Mouse (Mus musculus) right cerebral cortex, adult 18-20 months (tissue): ENCODE data around the gene Palld.

Source experiments
- DNase-seq: peaks from one replicate; pipeline ENCODE4 v3.0.0; 2022; ENCODE audit warnings: mixed read lengths

The Palld gene

GRCm38 (mm10) chr8:61579831-61580230 is 322.7 kb downstream of the Palld start:
- DNase-seq = no peak

- DNase-seq = no peak
Measured at GRCm38 (mm10) chr8:61578754-61579153, 323.7 kb downstream of the Palld start.

DNA sequence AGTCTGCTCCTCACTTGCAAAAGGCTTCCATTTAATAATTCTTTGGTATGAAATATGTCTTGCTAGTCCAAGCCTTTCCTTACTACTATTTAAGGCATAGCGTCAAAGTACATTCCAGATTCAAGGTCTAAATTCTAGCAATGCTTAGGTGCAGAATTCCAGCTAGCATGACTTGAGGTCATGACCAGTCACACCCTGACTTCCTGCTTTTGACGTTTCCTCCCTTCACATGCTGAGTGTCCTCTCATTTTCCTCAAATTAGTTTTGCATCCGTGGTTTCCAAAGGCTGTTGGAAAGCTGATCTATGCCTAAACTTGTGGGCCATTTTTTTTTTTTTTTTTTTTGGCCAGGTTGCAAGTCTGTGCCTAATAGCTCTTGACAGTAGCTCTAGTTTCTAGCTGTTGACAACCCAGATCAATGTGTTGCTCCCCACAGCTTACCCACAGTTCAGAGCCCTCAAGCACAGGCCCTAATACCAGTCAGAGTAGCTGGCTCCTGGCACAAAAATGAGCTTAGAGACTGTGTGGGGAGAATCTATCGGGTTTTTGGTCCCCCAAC is 327.3 kb downstream of the Palld start:
- no peak for DNase-seq

DNA sequence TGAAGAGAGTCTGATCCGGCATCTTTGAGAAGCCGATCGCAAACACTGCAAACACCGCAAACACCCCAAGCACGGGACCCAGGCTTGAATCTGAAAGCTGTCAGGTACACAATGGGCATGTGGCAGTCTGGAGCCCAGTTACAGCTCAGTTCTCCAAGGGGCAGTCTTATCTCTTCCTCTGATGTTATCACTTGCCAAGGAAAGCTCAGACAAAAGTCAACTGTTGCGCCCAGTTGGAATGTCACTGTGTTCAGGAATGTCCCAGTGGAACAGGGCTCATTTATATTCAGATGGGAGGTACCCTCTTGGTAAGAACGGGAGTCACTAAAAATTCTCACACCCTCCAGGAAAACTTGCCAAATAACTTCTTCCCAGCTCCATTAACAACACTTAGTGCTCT is 328.0 kb downstream of the Palld start:
- DNase-seq = no peak

- no peak for DNase-seq
Measured at GRCm38 (mm10) chr8:61573179-61573937, 329.1 kb downstream of the Palld start.

DNA sequence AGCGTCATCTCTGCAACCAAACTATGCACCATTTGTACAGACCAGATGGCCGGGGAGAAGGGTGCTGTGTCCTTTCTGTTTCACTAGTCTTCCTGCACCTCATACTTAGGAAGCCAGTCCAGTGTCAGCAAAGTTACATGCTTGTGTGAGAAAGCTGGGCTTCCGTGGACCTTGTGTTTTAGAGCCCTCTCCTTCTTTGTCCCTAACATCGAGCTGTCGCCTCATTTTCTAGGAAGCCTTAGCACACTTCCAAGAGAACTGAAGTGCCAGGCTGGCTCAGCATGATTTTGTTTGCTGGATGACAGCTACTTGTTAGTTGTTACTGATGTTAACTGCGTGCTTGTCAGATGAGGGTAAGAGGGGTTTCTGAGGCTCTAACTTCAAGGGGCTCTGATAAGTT is 329.8 kb downstream of the Palld start:
- no peak for DNase-seq

DNA sequence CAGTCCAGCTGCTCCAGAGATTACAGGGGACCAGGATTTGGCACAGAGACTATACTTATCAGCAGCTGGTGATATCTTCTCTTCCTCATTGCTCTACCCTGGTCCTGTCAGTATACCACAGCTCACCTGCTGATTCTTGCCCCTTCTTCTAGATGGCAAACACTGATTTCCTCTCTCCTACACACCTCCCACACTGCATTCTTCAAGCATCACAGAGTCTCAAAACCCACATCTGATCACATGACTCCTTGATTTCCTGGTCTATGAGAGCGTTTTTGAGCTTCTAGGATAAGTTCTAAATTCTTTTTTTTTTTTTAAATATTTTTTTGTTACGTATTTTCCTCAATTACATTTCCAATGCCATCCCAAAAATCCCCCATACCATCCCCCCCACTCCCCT is 331.9 kb downstream of the Palld start:
- DNase-seq = no peak

DNA sequence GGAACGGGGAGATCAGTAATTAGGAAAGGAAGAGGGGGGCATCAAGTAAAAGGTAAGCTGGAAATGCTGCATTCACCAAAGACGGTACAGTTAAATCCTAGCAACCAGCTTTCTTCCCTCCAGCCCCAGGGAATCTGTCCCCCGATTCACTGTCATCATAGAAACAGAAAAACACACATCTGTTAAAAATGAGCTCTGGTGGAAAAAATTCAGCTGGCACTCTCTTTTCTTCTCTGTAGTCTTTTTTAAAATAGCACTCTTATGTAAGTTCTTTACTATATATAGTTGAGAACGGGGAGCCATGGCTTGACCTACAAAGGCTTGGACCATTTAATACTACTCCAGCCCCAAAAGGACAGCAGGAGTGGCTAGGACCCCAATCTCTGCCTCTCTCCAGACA is 332.8 kb downstream of the Palld start:
- DNase-seq = peak; percentile 13

GRCm38 (mm10) chr8:61569211-61569610 is 333.3 kb downstream of the Palld start:
- no peak for DNase-seq

DNA sequence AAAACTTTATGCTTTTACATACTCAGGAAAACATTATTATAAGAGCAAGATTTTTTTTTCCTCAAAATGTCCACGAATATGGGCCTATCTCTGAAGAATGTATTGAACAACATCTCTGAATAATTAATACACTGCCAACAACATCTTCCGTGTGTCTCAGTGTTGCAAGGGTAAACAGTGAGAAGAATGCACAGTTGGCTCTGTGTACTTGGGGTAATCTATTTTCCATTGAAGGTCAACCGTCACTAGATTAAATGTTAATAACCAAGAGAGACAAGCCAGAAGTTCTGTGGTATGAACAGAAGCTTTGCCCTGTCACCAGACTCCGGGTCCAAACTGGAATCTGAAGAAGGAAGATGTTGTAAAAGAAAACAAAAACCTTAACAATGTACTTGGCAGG is 339.1 kb downstream of the Palld start:
- DNase-seq = no peak

DNA sequence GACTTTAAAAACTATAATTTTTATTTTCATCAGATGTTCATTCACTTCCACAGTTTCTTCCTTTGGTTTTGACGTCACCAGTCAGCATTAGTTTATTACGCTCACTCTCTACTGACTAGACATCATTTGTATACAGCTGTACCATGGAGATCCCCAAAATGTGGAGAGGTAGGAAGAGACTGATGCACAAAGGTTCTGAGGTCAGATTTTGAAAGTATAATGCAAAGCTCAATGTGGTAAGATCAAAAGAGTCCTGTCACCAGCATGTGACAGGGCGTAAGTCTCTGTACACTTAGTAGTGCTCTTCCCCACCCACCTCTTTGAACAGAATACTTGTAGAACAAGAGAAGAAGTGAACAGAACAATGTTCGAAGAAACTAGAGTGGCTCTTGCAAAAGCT is 339.9 kb downstream of the Palld start:
- no peak for DNase-seq

GRCm38 (mm10) chr8:61561220-61561619 is 341.3 kb downstream of the Palld start:
- no peak for DNase-seq

- DNase-seq = no peak
Measured at GRCm38 (mm10) chr8:61559979-61560378, 342.5 kb downstream of the Palld start.

- DNase-seq = no peak
Measured at GRCm38 (mm10) chr8:61559450-61559849, 343.0 kb downstream of the Palld start.

- no peak for DNase-seq
Measured at GRCm38 (mm10) chr8:61558051-61558846, 344.2 kb downstream of the Palld start.

DNA sequence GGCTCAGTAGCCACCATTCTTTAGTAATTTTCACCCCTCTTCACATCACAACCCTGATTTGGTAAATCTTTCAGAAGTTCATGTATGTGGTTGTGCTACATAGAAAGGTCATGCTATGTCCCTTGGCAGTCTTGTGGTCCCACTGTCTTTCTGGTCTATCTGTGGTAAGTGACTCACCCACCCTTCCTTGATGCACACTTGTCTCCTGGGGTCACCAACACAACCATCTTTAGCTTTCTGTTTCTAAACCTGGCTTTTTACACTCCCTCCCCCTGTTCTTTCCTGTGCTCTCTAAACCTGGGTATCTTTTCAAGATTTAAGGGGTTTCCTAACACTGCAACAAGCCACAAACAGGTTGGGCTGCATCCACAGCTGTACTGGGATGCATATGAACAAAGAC is 345.5 kb downstream of the Palld start:
- no peak for DNase-seq

GRCm38 (mm10) chr8:61556219-61556618 is 346.3 kb downstream of the Palld start:
- DNase-seq = no peak

DNA sequence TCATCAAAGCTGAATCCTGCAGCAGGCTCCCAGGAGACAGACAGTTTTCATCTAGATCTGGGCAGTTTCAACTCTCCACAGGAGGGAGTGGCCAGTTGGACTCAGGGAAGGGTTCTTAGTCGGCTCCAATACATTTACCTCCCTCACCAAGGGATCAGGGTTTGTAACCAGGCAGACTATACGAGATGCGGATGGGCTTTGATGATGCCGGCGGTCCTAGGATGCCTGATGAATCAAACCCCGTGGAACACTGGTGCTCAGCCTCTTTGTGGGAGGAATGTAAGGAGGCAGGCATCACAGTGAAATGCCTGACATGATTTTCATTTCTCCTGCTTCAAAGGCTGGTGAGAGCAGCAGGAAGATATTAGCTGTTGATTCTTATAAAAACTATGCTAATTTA is 347.1 kb downstream of the Palld start:
- DNase-seq = no peak

DNA sequence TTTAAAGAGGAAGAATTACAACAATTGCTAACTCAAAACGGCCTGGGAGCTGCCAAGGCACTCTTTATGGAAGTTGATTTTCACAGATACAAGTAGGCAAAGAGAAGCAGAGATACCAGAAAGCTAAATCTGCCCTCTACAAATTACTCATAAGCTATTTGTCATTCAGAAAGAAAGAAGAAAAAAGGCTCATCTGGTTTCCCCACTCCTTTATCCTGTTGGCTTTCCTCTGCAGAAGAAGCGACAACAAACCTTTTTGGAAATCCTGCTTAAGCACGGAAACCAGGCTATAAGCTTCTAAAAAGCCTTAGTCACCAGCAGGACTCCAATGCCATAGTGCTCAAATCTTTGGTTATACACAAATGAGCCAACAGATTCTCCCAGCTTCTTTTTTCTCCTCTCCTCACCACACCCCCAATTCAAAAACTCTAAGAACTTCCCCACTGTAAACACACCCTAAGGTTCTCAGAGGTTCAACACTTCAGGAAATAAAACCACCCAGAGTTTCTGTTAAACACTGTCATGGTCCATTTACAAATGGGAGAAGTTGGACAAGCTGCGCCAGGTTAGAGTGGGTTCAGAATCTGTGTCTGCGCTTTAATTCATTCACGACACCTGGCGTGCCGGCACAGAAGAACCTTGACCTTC is 349.6 kb downstream of the Palld start:
- no peak for DNase-seq

DNA sequence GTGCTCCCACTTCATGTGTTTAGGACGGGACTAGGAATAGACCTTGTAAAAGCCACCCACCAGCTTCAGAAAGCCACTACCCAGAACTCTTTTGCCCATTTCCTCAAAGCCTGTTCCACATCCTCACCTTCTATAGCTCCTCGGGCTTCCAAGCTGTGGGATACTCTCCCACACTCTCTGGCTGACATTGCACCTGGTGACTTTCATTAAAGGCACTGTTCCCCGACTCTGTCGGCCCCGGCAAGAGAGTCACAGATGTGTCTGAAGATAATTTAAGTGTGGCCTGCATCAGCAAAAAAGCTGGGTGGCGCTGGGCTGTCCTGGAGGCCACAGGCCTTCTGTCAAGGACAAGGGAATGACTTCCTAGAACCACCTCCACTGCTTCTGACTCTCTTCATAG is 350.3 kb downstream of the Palld start:
- DNase-seq = no peak

- no peak for DNase-seq
Measured at GRCm38 (mm10) chr8:61550006-61550748, 352.3 kb downstream of the Palld start.

GRCm38 (mm10) chr8:61549585-61549984 is 352.9 kb downstream of the Palld start:
- DNase-seq = no peak
